Mouse (Mus musculus) heart, adult 2 months (tissue): ENCODE results near the gene Catsperd.

Source experiments
- CTCF ChIP-seq: fragments of 200-600 bp; IDR thresholded peaks from 2 replicates; pipeline ENCODE4 v1.8.1; 2022; ENCODE audit warnings: antibody characterized with exemption, mild to moderate bottlenecking, moderate library complexity
- EP300 ChIP-seq: fragments of 200-500 bp; IDR thresholded peaks from 2 replicates; pipeline ENCODE4 v1.6.1; 2011; ENCODE audit warnings: low read depth, low read length, control low read depth; ENCODE audit not compliant: insufficient read depth
- POLR2A ChIP-seq: fragments of 200-500 bp; IDR thresholded peaks from 2 replicates; pipeline ENCODE4 v1.6.1; 2011; ENCODE audit warnings: mild to moderate bottlenecking, low read depth, low read length, control low read depth; ENCODE audit not compliant: insufficient read depth

- TF ChIP-seq POLR2A (no peak), CTCF (no peak), EP300 (no peak)
These were observed 56.7 kb downstream of the Catsperd start for GRCm38 (mm10) chr17:56684649-56685048.
